Mouse (Mus musculus) hindbrain, embryonic 10.5 days (tissue): ENCODE data around the gene Bcl6b. TPM values are rescaled to one million over a fixed set of nuclear protein-coding genes. Genes with fewer than 3 reads are reported as not detected.
A peak's percentile ranks its signal among the peaks of the same experiment; 100 is the strongest.

ENCODE experiments used
- DNase-seq: peaks from one replicate; pipeline ENCODE4 v3.0.0-alpha.2; 2017; ENCODE audit warnings: low spot score
- H3K27ac ChIP-seq: fragments of 300-500 bp; sonication (generic); 2 replicates; pipeline ENCODE4 v1.5.1; 2016; ENCODE audit warnings: mild to moderate bottlenecking, moderate library complexity
- H3K27me3 ChIP-seq: fragments of 300-500 bp; sonication (generic); 2 replicates; pipeline ENCODE4 v1.6.1; 2016; ENCODE audit warnings: mild to moderate bottlenecking; ENCODE audit not compliant: poor library complexity, insufficient read depth, severe bottlenecking
- H3K36me3 ChIP-seq: fragments of 300-500 bp; sonication (generic); 2 replicates; pipeline ENCODE4 v1.6.1; 2016; ENCODE audit warnings: mild to moderate bottlenecking, moderate library complexity
- H3K4me1 ChIP-seq: fragments of 300-500 bp; sonication (generic); replicated peaks from 2 replicates; pipeline ENCODE4 v1.6.1; 2016; ENCODE audit warnings: mild to moderate bottlenecking
- H3K4me3 ChIP-seq: fragments of 300-500 bp; sonication (generic); 2 replicates; pipeline ENCODE4 v1.5.1; 2016; ENCODE audit warnings: mild to moderate bottlenecking, moderate library complexity
- H3K9me3 ChIP-seq: fragments of 300-500 bp; sonication (generic); 2 replicates; pipeline ENCODE4 v1.6.1; 2016; ENCODE audit warnings: mild to moderate bottlenecking, moderate library complexity
- WGBS: fragments of 180-500 bp; shearing (Covaris S2); methylation state at CpG from one replicate; pipeline ENCODE4 v1.1.7; 2016; 5-methylcytosine and 5-hydroxymethylcytosine counted together
- polyA plus RNA-seq: library from polyadenylated mRNA; unstranded; fragments of >200 nt; fragmentation: Nextera tagmentation; extraction: Ambion mirVana; gene quantifications from 2 replicates; pipeline ENCODE4 v1.2.1, GENCODE M21; 2016

The Bcl6b gene
- 5.5 and 5.6 TPM in 2 replicates for polyA plus RNA-seq

DNA sequence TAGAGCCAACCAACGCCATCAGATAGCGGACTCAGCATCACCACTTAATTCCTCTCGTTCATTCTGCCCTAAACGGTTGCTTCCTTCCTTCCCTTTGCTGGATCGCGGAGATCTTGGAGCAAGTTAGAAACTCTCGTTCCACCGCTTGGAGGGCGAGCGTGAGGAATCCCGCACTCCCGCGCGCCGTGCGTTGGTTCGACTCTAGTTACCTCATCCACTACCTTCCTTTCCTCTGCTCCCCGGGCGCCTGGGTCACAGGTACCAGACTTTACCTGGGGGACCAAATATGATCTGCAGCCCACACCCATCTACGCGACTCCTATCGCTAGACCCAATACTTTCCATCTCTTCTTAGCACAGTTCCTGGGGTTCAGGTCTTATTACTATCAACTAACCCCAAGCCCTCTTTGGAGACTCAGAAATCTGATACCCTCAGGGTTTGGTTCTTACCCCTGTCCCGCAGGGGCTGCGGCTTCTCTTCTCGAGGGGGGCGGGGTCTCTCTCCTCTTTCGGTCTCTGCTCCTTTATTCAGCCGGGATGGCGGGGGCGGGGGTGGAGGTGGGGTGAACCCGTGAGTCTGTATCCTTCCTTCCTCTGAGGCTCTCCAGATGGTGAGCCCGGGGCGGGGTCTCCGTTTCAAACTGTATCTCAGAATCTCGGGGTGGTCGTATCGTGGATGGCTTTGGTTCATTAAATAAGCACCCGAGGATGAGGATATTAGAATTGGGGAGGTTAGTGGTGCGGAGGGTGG is at the start of gene Bcl6b:
Gene Bcl6b (minus strand): TSS at position 539 of the 751 bp plus-strand sequence.
- H3K27me3 ChIP-seq, result peaks cover 85% of the 10 kb centered on the region
- peak within 1 kb of the TSS; percentile 78 for H3K27ac ChIP-seq
- WGBS, result 3% methylated on average over 39 of the region's 39 CpGs
- peaks cover 71% of the 10 kb centered on the region for H3K4me1 ChIP-seq
- peaks cover 5% of the 10 kb centered on the region for H3K36me3 ChIP-seq
- H3K4me3 ChIP-seq, result peak within 1 kb of the TSS; percentile 41
- no peaks in the 10 kb centered on the region for H3K9me3 ChIP-seq
- peak; percentile 34 for DNase-seq

DNA sequence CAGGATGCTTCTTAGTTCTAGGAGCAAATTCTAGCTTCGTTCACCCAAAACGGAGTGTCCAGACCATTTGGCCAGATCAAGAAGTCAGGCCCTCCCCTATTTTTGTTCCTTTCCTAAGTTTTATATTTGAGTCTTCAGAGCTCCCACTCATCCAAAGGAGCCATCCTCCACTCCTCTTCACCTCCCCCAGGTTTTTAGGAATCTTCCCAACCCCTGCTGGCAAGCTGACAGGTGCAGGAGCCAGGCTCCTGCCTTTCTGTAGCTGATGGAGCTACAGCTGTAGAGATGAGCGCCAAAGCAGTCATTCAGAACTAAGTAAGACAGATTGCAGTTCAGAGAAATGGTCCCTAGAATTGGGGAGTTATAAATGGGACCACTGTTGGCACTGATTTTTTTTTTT is 49.4 kb upstream of the Bcl6b start:
- H3K36me3 ChIP-seq, result no peaks in the 10 kb centered on the region
- no peaks in the 10 kb centered on the region for H3K9me3 ChIP-seq
- no peaks in the 10 kb centered on the region for H3K4me1 ChIP-seq
- no peaks in the 10 kb centered on the region for H3K27me3 ChIP-seq
- H3K27ac ChIP-seq, result no peak overlapping the region
- 81% methylated on average over 3 of the region's 3 CpGs for WGBS
- DNase-seq, result no peak
- no peak overlapping the region for H3K4me3 ChIP-seq

DNA sequence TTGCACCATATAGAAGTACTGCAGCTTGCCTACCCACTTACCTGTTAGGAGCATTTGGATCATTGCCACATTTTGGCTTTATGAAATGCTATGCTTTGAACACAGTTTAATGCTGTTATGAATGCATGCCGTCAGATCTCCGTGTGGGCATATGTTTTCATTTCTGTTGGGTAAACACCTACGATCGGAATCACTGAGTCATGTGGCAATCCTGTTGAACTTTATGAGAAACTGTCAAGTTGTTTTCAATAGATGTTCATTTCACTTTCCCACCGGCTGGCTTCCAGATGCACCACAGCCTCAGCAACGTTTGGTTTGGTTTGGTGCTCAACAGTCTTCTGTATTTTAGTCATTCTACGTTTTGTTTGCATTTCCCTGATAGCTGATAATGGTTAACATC is 42.0 kb upstream of the Bcl6b start:
- H3K9me3 ChIP-seq, result no peaks in the 10 kb centered on the region
- no peaks in the 10 kb centered on the region; the same call in 1 of the 2 replicates for H3K27me3 ChIP-seq
- no peaks in the 10 kb centered on the region for H3K4me1 ChIP-seq
- H3K4me3 ChIP-seq, result no peak overlapping the region
- H3K36me3 ChIP-seq, result no peaks in the 10 kb centered on the region
- no peak for DNase-seq
- WGBS, result 89% methylated on average over 7 of the region's 7 CpGs
- H3K27ac ChIP-seq, result no peak overlapping the region

DNA sequence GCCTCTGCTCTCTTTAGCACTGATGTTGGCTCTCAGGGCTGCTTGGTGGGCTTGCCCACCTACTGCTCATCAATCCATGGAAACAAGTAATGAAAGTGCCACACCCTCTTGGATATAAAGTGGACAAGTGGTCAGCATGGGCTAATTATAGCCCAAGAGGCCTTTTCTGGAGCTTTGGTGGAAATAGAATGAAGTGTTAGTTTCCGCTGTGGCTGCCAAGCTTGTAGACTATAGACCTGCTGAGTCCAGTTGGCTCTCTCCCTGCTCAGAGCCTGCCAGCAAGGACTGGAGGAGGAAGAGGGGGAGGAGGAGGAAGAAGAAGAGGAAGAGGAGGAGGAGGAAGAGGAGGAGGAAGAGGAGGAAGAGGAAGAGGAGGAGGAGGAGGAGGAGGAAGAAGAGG is 36.8 kb upstream of the Bcl6b start:
- Histone ChIP-seq H3K4me3 (no peak overlapping the region), H3K4me1 (no peaks in the 10 kb centered on the region), H3K27ac (no peak overlapping the region), H3K9me3 (no peaks in the 10 kb centered on the region), H3K27me3 (peaks cover 3% of the 10 kb centered on the region), H3K36me3 (no peaks in the 10 kb centered on the region)
- 87% methylated on average over 1 of the region's 1 CpGs for WGBS
- DNase-seq, result no peak

DNA sequence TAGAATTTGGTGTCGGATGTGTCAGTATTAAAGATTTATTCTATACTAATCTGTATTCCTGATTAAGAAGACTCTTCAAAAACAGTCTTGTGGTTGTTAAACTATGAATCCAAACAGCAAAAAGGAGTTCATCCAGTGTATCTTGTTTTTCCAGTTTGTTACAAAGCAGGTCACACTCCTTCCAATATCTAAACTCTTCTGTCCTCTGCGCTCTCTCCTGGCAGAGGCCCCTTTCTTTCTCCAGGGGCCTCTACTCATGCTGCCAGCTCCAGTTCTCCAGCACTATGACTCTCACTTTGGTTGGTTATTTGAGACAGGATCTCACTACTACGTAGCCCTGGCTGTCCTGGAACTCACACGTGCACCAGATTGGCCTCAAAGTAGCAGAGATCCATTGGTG is 36.2 kb upstream of the Bcl6b start:
- no peaks in the 10 kb centered on the region for H3K36me3 ChIP-seq
- no peak for DNase-seq
- H3K9me3 ChIP-seq, result no peaks in the 10 kb centered on the region
- H3K4me1 ChIP-seq, result no peaks in the 10 kb centered on the region
- no peak overlapping the region for H3K27ac ChIP-seq
- no peak overlapping the region for H3K4me3 ChIP-seq
- peaks cover 3% of the 10 kb centered on the region for H3K27me3 ChIP-seq
- WGBS, result 76% methylated on average over 4 of the region's 4 CpGs

DNA sequence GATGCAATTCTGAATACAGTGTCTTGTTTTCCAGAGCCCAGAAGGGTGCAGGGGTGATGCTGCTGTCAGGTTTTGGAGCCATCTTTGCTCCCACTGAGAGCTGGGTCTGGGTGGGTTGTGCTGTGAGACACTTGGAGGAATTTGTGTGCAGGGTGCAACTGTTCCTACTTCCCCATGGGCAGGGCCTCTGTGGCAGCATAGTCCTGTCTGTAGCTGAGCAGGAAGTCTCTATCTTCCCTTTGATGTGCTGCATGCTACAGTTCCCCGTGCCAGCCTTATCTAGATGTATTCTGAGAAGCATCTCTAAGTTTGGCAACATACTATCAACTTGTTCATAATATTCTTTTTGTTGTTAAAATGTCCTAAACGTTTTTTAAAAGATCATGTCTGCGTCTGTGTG is 35.7 kb upstream of the Bcl6b start:
- 61% methylated on average over 3 of the region's 3 CpGs for WGBS

DNA sequence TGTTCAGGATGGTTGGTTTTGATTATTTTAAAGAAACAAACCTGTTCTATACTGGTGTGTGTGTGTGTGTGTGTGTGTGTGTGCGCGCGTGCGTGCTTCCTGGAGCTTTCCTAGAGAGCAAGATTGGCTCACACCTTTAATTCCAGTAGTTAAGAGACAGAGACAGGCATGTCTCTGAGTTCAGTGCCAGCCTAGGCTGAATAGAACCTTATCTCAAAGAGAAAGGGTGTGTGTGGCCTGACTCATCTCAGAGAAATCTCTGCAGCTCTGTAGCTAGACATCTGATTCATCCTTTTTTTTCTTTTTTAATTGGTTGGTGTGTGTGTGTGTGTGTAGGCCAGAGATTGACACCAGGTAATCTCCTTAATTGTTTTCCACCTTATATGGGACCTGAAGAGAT is 29.4 kb upstream of the Bcl6b start:
- H3K4me3 ChIP-seq, result no peak overlapping the region
- H3K36me3 ChIP-seq, result no peaks in the 10 kb centered on the region
- 96% methylated on average over 4 of the region's 4 CpGs for WGBS
- DNase-seq, result no peak
- H3K27ac ChIP-seq, result no peak overlapping the region
- peaks cover 27% of the 10 kb centered on the region for H3K27me3 ChIP-seq
- H3K9me3 ChIP-seq, result no peaks in the 10 kb centered on the region
- peaks cover 15% of the 10 kb centered on the region for H3K4me1 ChIP-seq

More for the DNA sequence above, 35.7 kb upstream of the Bcl6b start:
- no peaks in the 10 kb centered on the region for H3K9me3 ChIP-seq
- peaks cover 3% of the 10 kb centered on the region for H3K27me3 ChIP-seq
- no peaks in the 10 kb centered on the region for H3K36me3 ChIP-seq
- no peak overlapping the region for H3K27ac ChIP-seq
- no peak overlapping the region for H3K4me3 ChIP-seq
- H3K4me1 ChIP-seq, result no peaks in the 10 kb centered on the region
- DNase-seq, result no peak

DNA sequence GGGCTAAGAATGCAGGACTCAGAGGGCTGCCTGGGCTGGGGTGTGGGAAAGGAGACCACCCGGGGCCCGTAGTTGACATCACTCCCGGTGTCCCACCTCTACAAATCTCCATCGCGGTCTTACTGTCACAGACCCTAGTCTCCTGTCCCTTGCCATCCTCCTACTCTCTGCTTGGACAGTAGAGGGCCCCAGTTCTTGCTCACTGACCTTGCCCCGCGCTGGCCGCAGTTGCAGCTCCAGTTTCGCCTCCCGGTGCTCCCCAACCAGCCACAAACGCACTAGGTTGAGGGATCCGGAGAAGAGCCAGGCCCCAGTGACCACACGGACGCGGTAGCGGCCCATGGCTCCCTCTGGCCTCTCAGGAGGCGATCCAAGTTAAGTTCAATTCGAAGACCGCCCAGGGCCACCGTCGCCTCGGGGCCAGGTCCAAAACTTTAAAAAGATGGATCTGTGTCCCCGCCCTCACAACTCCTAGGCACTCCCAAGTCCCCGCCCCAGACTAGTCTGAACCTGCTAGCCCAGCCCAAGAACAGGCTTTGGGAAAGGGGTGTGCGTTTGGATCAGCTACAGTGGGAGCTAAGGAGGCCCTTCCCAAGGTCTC is 25.4 kb upstream of the Bcl6b start, which contains the start of gene Alox12:
Gene Alox12 (minus strand): TSS at position 423 of the 601 bp plus-strand sequence.
- peak; percentile 65 for DNase-seq
- Histone ChIP-seq H3K36me3 (no peaks in the 10 kb centered on the region), H3K4me3 (peak within 1 kb of the TSS; percentile 46), H3K27ac (peak within 1 kb of the TSS; percentile 66; the same call in 1 of the 2 replicates), H3K27me3 (peaks cover 67% of the 10 kb centered on the region), H3K9me3 (no peaks in the 10 kb centered on the region), H3K4me1 (peaks cover 15% of the 10 kb centered on the region)
- 1% methylated on average over 25 of the region's 25 CpGs for WGBS

DNA sequence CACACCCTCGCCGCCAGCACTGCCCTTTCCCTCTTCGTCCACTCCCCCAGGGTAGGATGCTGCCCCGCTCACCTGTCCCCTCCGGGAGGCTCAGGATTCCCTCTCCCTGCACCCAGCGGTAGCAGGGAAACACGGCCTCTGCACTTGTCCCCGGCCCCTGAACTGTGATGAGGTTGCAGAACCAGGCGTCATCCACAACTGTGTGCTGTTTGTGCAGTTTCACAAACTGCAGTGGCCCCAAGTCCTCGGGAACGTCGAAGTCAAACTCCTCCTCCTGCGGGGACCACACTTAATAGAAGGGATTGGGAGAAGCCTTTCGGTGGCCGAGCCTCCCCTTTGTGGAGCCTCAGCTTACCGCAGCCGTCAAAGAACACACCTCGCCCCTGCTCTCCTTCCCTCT is 24.7 kb upstream of the Bcl6b start:
- H3K36me3 ChIP-seq, result no peaks in the 10 kb centered on the region
- H3K27ac ChIP-seq, result no peak overlapping the region
- 3% methylated on average over 18 of the region's 18 CpGs for WGBS
- peaks cover 68% of the 10 kb centered on the region for H3K27me3 ChIP-seq
- H3K4me1 ChIP-seq, result peaks cover 15% of the 10 kb centered on the region
- H3K4me3 ChIP-seq, result peak overlapping the region; percentile 46
- no peaks in the 10 kb centered on the region for H3K9me3 ChIP-seq
- DNase-seq, result no peak

DNA sequence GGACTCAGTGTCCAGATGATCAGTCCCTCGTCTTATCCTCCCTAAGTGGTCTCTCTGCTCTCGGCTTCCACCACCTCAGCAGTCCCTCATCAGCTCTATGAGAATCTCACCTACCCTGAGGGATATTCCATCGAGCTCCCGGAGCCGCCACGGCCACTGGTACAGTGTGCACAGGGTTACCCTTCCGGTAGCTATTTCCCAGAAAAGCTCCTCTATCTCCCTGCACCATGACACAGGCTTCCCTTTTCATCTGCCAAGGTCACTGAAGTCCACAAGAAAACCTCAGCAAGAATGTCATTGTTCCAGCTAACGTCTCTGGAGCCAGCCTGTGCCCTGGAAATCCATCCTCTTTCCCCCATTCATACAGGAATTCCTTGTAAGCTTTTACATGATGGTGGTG is 22.3 kb upstream of the Bcl6b start:
- Histone ChIP-seq H3K27me3 (peaks cover 68% of the 10 kb centered on the region), H3K36me3 (no peaks in the 10 kb centered on the region)
- WGBS, result 83% methylated on average over 8 of the region's 8 CpGs

DNA sequence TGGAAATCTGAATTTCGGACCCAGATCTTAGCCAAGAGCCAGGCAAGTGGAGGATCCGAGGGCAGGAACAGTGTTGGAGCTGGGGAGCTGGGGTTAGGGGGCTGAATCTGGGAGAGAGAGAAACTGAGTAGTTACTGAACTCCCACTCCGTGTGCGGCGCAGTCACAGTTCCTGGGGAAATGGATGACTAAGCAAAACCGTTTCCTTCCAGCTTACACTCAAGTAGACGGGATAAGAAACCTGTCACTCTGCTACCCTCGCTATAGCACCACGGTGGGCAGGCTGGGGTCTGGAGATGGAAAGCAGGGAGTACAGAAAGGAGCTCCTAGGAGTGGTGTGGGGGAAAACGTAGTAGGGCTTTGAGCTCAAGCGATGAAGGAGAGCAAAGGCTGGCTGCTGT is 20.6 kb upstream of the Bcl6b start:
- H3K27me3 ChIP-seq, result peaks cover 59% of the 10 kb centered on the region
- DNase-seq, result no peak
- no peaks in the 10 kb centered on the region for H3K36me3 ChIP-seq
- WGBS, result 76% methylated on average over 11 of the region's 11 CpGs
- no peak overlapping the region for H3K4me3 ChIP-seq
- peaks cover 11% of the 10 kb centered on the region for H3K4me1 ChIP-seq
- H3K27ac ChIP-seq, result no peak overlapping the region
- no peaks in the 10 kb centered on the region for H3K9me3 ChIP-seq

More for the DNA sequence above, 22.3 kb upstream of the Bcl6b start:
- H3K9me3 ChIP-seq, result no peaks in the 10 kb centered on the region
- DNase-seq, result no peak
- no peak overlapping the region for H3K27ac ChIP-seq
- H3K4me3 ChIP-seq, result no peak overlapping the region
- peaks cover 15% of the 10 kb centered on the region for H3K4me1 ChIP-seq

DNA sequence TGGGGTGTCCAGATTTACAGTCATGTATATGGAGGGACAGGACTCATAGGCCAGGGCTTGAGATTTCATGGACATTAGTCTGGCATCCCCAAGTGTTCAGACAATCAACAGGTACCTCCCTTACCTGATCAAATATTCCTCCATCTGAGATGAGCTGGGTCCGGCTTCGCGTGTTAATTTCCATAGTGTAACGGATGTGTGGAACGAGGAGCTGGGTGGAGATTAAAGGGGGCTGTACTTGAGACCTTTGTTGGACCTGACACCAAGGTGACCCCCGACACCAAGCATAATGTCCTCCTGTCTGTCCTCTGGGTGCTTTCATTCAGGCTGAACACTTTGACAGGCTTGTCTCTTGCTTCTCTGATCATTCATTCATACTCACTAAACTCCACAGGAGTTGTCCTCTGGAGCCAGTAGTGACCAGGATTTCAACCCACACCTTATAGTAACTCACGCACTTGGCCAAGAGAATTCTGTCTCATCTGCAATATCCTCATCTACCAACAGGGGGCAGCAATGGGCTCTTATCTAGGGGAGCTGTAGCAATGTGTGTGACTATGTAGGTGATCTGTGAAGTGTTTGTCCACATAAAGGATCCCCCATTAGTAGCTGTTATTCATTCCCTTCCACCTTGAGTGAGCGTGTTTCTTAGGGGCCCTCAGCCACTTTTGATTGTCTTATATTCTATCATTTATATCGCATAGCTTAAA is 17.7 kb upstream of the Bcl6b start:
- no peaks in the 10 kb centered on the region for H3K9me3 ChIP-seq
- 54% methylated on average over 9 of the region's 9 CpGs for WGBS
- no peak overlapping the region for H3K27ac ChIP-seq
- H3K36me3 ChIP-seq, result no peaks in the 10 kb centered on the region
- H3K4me1 ChIP-seq, result no peaks in the 10 kb centered on the region
- peaks cover 30% of the 10 kb centered on the region for H3K27me3 ChIP-seq
- DNase-seq, result peak; percentile 69
- H3K4me3 ChIP-seq, result no peak overlapping the region

DNA sequence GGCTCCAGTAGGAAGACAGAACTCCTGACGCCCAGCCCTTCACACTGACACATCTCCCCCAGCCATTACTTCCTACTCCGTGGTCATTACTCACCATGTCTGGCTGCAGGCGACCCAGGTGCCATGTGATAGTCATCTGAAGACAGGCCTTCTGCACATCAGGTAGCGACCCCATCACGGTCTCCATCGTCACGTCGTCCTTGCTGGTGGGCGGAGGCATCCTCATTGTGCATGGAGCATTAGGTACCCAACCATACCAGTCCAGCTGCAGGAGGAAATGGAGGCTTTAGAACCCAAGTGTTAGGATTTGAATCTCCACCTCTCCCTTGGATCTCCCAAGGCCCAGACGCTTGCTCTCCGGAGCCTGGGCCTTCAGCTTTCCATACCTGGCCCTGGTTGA is 13.0 kb upstream of the Bcl6b start:
- H3K4me3 ChIP-seq, result no peak overlapping the region
- peaks cover 6% of the 10 kb centered on the region; the same call in 1 of the 2 replicates for H3K27me3 ChIP-seq
- peaks cover 25% of the 10 kb centered on the region for H3K4me1 ChIP-seq
- H3K9me3 ChIP-seq, result no peaks in the 10 kb centered on the region
- H3K36me3 ChIP-seq, result no peaks in the 10 kb centered on the region
- 71% methylated on average over 11 of the region's 11 CpGs for WGBS
- no peak overlapping the region for H3K27ac ChIP-seq
- DNase-seq, result no peak
